Mouse (Mus musculus): ENCODE data around the gene Gm5089.

DNA sequence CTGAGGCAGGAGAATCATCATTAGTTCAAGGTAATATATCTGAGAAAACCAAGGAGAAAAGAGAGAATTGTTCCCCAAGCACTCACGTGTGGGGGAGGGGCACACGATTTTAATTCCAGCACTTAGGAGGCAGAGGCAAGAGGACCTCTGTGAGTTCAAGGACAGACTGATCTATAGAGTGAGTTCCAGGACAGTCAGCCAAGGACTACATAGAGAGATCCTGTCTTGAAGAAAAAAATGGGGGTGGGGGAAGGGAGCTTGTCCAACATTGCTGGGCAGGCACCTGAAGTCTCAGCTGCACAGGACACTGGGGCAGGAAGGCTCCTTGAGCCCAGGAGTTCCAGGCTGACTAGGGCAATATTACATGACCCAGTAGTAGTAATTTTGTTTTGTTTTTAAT, 36.1 kb downstream of the Gm5089 start:
- no peak for TF ChIP-seq CTCF (IDR thresholded peaks at IDR 0.05; ENCODE audit: low read depth, low read length)
- no peak for TF ChIP-seq POLR2A (IDR thresholded peaks at IDR 0.05; ENCODE audit: borderline replicate concordance, low read depth, low read length)

All from bone marrow macrophage, adult 2 months (primary cell).